Mouse (Mus musculus): Measurements from ENCODE around the gene Ripor1. TPM values are rescaled to one million over a fixed set of nuclear protein-coding genes. Genes with fewer than 3 reads are reported as not detected.
"Not testable (repeated sequence)": the region's sequence is repeated elsewhere in the genome, so short reads cannot be mapped to it uniquely, and the experiment has no call there.

Gene Ripor1
- 6.2 and 7.6 TPM in 2 replicates for total RNA-seq (2017)

DNA sequence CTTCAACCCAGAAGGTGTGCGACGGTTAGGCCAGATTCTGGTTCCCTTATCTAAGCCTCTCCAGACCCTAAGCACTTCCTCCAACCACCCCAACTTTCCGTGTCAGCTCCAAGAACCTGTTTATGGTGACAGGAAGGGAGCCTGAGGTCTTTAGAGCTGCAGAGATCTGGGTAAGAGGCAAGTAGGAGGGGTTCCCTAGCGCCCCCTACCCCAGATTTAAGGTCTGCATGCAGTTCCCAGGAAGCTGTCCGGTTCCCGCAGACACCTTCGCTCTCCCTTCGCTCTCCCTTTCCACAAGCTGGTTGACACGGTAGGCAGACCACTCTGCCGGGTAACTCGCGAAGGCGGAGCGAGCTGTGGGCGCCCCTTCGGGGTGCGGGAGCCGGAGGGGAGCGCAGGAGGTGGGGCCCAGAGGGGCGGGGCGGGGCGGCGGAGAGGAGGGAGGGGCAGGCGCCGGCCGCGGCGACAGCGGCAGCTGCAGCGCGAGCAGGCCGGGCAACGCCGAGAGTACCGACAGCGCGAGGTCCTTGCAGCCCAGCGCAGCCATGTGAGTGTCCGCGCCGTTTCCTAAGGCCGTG is at the start of gene Ripor1:
Ripor1 (plus strand) TSS at position 452 of the 578 bp plus-strand sequence.
- ATAC-seq (ENCODE audit: extremely low read depth, insufficient number of reproducible peaks, low FRiP score, poor library complexity, severe bottlenecking), result peak; percentile 40

- no peak for ATAC-seq (ENCODE audit: extremely low read depth, insufficient number of reproducible peaks, low FRiP score, poor library complexity, severe bottlenecking)
Measured at GRCm38 (mm10) chr8:105562863-105563262, 42.2 kb upstream of the Ripor1 start.

DNA sequence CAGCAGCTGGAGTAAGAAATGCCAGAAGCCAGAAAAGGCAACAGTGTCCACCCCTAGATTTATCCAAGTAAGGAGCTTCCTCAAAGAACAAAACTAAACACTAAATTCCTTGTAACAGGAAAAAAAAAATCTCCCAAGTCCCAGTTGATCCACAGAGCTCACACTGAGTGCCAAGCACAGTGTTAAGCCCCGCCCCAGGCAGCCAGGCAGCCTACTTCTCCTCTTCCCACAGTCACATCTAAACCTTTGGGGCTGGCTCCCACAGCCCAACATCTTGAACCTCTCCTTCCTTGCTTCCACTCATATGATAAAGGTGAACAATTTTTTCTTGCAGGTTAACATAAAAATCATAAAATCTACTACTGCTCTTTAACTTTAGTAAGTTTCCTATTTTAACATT is 41.2 kb upstream of the Ripor1 start:
- ATAC-seq (ENCODE audit: extremely low read depth, insufficient number of reproducible peaks, low FRiP score, poor library complexity, severe bottlenecking), result no peak

GRCm38 (mm10) chr8:105564573-105565229 is 40.4 kb upstream of the Ripor1 start:
- not testable (repeated sequence) for ATAC-seq (ENCODE audit: extremely low read depth, insufficient number of reproducible peaks, low FRiP score, poor library complexity, severe bottlenecking)

DNA sequence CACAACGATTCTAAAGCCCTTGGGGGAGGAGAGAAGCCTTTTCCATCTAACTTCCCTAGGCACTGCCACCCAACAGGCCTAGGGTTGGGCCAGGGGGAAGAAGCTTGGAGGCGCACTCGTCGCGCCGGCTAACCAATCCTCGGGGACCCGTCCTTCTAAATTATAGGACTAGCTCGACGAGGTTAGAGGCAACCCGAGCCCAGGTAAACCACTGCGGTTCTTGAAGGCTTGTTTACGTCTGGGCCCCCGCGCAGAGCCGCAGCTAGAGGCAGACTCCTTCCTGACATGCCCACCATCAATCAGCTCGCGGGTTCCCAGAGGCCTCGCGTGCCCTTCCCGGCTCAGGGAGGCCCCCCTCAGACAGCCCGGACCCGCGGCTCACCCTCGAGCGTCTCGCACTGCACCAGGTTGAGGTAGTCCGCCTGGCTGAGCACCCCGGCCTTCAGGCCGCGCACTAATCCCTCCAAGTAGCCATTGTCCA is 39.6 kb upstream of the Ripor1 start:
- ATAC-seq (ENCODE audit: extremely low read depth, insufficient number of reproducible peaks, low FRiP score, poor library complexity, severe bottlenecking), result no peak

- peak; percentile 85 for ATAC-seq (ENCODE audit: extremely low read depth, insufficient number of reproducible peaks, low FRiP score, poor library complexity, severe bottlenecking)
Measured at GRCm38 (mm10) chr8:105565952-105566702, 38.9 kb upstream of the Ripor1 start, which contains the start of gene Atp6v0d1. Gene Atp6v0d1, minus strand, starts transcription at chr8:105566047.

DNA sequence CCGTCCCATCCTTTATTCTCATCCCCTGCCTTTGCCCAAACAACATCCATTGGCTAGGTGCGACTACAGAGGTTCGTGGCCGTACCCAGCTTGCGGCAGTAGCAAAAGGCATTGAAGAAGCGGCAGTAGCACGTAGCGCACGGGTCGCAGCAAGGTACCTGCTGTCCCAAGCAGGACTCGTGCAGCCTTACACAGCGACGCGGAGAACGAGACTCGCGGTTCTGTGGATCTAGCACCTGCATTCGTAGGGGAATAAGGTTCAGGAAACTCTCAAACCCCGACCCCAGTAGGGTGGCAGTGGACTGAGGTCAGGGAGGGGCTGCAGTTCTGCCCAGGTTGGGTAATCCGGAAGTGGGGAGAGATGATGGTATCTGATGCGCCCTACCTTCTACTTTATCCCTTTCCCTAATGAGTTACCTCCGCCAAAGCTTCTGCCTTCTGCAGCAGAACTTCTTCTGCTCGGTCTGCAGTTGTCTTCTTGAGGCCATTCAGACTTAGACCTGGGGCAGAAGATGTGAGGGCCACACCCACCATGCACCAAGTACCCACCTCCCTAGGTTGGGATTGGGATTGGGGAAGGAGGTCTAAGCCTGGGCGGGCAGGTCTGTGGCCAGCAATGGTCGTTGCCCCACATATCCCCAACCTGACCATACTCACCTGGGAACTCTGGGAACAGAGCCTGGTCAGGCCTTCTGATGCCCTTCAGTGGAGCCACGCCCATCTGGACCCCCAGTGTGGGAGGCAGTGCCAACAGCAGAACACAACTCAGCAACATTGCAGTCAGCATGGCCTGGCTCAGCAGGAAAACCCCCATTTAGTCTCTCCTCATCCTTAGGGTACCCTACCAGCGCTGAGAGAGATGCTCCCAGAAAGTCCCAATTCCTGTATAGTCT is 38.1 kb upstream of the Ripor1 start:
- no peak for ATAC-seq (ENCODE audit: extremely low read depth, insufficient number of reproducible peaks, low FRiP score, poor library complexity, severe bottlenecking)

- ATAC-seq (ENCODE audit: extremely low read depth, insufficient number of reproducible peaks, low FRiP score, poor library complexity, severe bottlenecking), result no peak
Measured at GRCm38 (mm10) chr8:105571810-105572209, 33.2 kb upstream of the Ripor1 start.

DNA sequence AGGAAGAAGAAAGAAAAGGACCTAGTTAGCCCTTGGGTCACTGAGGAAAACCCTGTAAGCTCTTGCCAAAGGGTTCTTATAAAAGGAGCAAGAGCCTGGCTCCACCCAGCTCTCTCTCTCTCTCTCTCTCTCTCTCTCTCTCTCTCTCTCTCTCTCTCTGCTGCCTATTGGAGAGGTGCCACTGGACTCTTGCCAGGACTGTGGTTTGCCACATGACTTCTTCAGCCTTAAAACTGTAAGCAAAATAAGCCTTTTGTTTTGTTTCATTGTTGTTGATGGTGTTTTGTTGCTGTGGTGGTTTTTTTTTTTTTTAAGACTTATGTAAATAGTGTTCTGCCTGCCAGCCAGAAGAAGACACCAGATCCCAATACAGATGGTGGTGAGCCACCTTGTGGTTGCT is 31.6 kb upstream of the Ripor1 start:
- no peak for ATAC-seq (ENCODE audit: extremely low read depth, insufficient number of reproducible peaks, low FRiP score, poor library complexity, severe bottlenecking)

DNA sequence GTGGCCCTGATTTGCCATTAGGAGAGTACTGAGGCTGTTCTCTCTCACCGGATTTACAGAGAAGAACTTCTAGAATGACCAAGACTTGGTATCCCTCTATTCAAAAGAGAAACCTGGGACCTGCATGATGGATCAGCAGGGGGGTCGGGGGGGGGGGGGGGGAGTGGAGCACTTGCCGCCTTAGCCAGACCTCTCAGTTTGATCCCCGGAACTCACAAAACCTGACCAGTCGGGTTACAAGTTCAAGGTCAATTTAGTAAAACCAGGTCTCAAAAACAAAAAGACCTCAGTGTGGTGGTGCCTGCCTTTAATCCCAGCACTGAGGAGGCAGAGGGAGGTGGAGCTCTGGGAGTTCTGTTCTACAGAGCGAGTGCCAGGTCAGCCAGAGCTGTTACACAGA is 30.3 kb upstream of the Ripor1 start:
- no peak for ATAC-seq (ENCODE audit: extremely low read depth, insufficient number of reproducible peaks, low FRiP score, poor library complexity, severe bottlenecking)

GRCm38 (mm10) chr8:105575538-105575937 is 29.5 kb upstream of the Ripor1 start:
- no peak for ATAC-seq (ENCODE audit: extremely low read depth, insufficient number of reproducible peaks, low FRiP score, poor library complexity, severe bottlenecking)

DNA sequence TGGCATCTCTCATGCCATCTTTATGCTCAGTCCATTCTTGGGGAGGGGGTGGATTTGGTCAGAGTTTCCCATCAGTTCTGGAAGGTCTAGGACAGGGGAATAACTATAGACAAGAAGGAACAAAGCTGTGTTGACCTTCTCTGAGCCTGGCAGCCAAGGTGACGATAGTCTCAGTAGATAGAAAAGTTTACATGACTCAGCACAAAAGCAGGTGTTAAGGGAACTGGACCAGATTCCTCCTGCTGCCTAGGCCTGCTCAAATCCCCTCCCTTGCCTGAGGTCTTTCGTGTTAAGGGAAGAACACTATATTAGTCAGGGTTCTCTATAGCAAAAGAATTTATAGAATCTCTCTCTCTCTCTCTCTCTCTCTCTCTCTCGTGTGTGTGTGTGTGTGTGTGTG is 25.3 kb upstream of the Ripor1 start:
- ATAC-seq (ENCODE audit: extremely low read depth, insufficient number of reproducible peaks, low FRiP score, poor library complexity, severe bottlenecking), result no peak

DNA sequence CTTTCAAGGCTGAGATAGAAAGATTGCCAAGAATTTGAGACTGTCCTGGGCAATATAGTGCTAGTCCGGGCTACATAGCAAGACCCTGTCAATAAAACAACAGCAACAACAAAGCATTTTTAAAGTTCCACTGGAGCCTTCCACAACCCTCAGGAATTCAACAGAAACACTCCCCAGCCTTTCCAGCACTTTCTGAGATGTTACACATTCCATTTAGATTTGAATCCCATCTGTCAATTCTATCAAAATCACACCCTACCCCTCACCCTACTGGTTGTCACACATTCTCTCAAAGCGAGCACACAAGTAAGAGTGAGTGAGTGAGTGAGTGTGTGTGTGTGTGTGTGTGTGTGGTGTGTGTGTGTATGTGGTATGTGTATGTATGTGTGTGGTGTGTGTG is 12.6 kb upstream of the Ripor1 start:
- no peak for ATAC-seq (ENCODE audit: extremely low read depth, insufficient number of reproducible peaks, low FRiP score, poor library complexity, severe bottlenecking)

GRCm38 (mm10) chr8:105593859-105594258 is 11.2 kb upstream of the Ripor1 start:
- no peak for ATAC-seq (ENCODE audit: extremely low read depth, insufficient number of reproducible peaks, low FRiP score, poor library complexity, severe bottlenecking)

DNA sequence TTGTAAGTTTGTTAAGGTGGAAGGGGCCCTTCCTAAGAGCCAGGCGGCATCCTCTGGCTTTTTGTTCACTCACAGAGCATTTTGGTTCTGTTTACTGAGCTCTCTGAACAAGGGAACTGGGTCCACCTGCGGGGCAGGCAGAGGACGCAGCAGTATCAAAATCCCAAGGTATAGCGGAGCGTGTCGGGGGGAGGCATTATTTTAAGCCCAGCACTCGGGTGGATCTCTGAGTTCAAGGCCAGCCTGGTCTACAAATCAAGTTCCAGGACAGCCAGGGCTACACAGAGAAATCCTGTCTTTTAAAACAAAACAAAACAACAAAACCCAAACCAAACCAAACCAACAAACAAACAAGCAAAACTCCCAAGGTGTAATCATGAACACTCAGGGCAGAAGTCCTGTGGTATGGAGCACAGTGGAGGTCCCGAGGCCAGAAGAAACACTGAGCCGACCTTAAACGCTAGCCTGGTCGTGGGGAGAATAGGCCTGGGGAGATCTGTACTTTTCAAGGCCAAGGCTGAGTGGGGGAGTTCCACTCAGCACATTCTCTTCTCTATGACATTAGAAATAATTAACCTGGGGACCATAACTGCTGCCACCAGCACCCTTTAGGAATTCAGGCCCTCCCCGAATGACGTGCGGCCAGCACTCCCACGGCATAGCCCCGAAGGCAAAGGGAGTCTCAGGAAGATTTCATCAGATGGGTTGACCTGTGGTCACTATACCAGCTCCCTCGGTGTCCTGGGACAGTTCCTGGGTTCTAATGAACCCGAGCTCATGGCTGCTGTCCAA is 10.4 kb upstream of the Ripor1 start:
- ATAC-seq (ENCODE audit: extremely low read depth, insufficient number of reproducible peaks, low FRiP score, poor library complexity, severe bottlenecking), result no peak

- ATAC-seq (ENCODE audit: extremely low read depth, insufficient number of reproducible peaks, low FRiP score, poor library complexity, severe bottlenecking), result peak; percentile 79
Measured at GRCm38 (mm10) chr8:105596362-105597034, 8.6 kb upstream of the Ripor1 start.

- no peak for ATAC-seq (ENCODE audit: extremely low read depth, insufficient number of reproducible peaks, low FRiP score, poor library complexity, severe bottlenecking)
Measured at GRCm38 (mm10) chr8:105598777-105599176, 6.3 kb upstream of the Ripor1 start.

- no peak for ATAC-seq (ENCODE audit: extremely low read depth, insufficient number of reproducible peaks, low FRiP score, poor library complexity, severe bottlenecking)
Measured at GRCm38 (mm10) chr8:105601301-105601700, 3.8 kb upstream of the Ripor1 start.
